Comparison of ENCODE assay signal across 11 mouse cellular contexts in genomic region chr12:109068738-109069137, GRCm38 (mm10). TPM values are rescaled to one million over a fixed set of nuclear protein-coding genes. Genes with fewer than 3 reads are reported as not detected.
DNase-seq lines count a peak whose midpoint lies in the region; ATAC-seq and TF ChIP-seq lines count a peak whose summit lies in the region.
"Had no signal": no experiment of that assay in that cellular context is flagged by ENCODE, and none has a peak within 500 bp of the region (broad histone marks: within the 10 kb centered on the region; RNA-seq: fewer than 3 reads in every experiment).

No protein-coding gene starts in this region.

- H3K4me1 ChIP-seq in lung, embryonic 14.5 days (ENCODE audit: insufficient read depth), result no peaks in the 10 kb centered on the region; the same call in 1 of the 2 replicates
- H3K4me1 ChIP-seq in hindbrain, embryonic 10.5 days (replicated peaks), result peaks cover 21% of the 10 kb centered on the region
- H3K4me1 ChIP-seq in liver, embryonic 12.5 days, result no peaks in the 10 kb centered on the region
- peaks cover 3% of the 10 kb centered on the region; the same call in 1 of the 2 replicates for H3K4me1 ChIP-seq in stomach, postnatal 0 days (replicated peaks; ENCODE audit: control insufficient read depth, insufficient read depth)

- peak overlapping the region; percentile 53; the same call in 1 of the 2 replicates for H3K4me3 ChIP-seq in lung, embryonic 14.5 days (ENCODE audit: low read depth, low read length)
- peak overlapping the region; percentile 66 for H3K4me3 ChIP-seq in hindbrain, embryonic 10.5 days
- no peak overlapping the region for H3K4me3 ChIP-seq in liver, embryonic 12.5 days
- H3K4me3 ChIP-seq in stomach, postnatal 0 days (ENCODE audit: low read depth, low read length), result no peak overlapping the region
- H3K4me3 ChIP-seq in gastrocnemius, adult 2 months, result no peak overlapping the region

- 44% methylated on average over 7 of the region's 7 CpGs for WGBS in lung, embryonic 14.5 days
- 80% methylated on average over 7 of the region's 7 CpGs for WGBS in hindbrain, embryonic 10.5 days
- 37% methylated on average over 7 of the region's 7 CpGs for WGBS in liver, embryonic 12.5 days (ENCODE audit: insufficient replicate concordance)
- WGBS in stomach, postnatal 0 days, result 58% methylated on average over 7 of the region's 7 CpGs

- H3K27me3 ChIP-seq in lung, embryonic 14.5 days (ENCODE audit: insufficient read depth, low read length), result 0 out of 2 replicates have a peak, but pooled peaks cover 4% of the 10 kb centered on the region
- peaks cover 36% of the 10 kb centered on the region for H3K27me3 ChIP-seq in hindbrain, embryonic 10.5 days (ENCODE audit: insufficient read depth, poor library complexity, severe bottlenecking)
- peaks cover 53% of the 10 kb centered on the region for H3K27me3 ChIP-seq in liver, embryonic 12.5 days (replicated peaks)
- no peaks in the 10 kb centered on the region for H3K27me3 ChIP-seq in stomach, postnatal 0 days (ENCODE audit: control insufficient read depth, insufficient read depth, low read length)

- intact Hi-C loops in gastrocnemius, adult 2 months (cut with DNase I), result no loop called here

- no peak for TF ChIP-seq EP300 in stomach, postnatal 0 days (optimal IDR thresholded peaks at IDR 0.05)

- H3K36me3 ChIP-seq in lung, embryonic 14.5 days (ENCODE audit: insufficient read depth), result no peaks in the 10 kb centered on the region
- no peaks in the 10 kb centered on the region for H3K36me3 ChIP-seq in hindbrain, embryonic 10.5 days
- H3K36me3 ChIP-seq in liver, embryonic 12.5 days, result no peaks in the 10 kb centered on the region
- H3K36me3 ChIP-seq in stomach, postnatal 0 days (ENCODE audit: control insufficient read depth, insufficient read depth, low read length), result no peaks in the 10 kb centered on the region
- H3K36me3 ChIP-seq: liver, embryonic 15.5 days had no signal

- no peak overlapping the region for H3K9ac ChIP-seq in lung, embryonic 14.5 days
- no peak overlapping the region for H3K9ac ChIP-seq in liver, embryonic 12.5 days
- no peak overlapping the region for H3K9ac ChIP-seq in stomach, postnatal 0 days (ENCODE audit: low read length)
- H3K9ac ChIP-seq: liver, embryonic 15.5 days had no signal

- H3K27ac ChIP-seq in lung, embryonic 14.5 days (ENCODE audit: low read depth), result no peak overlapping the region
- H3K27ac ChIP-seq in hindbrain, embryonic 10.5 days, result peak overlapping the region; percentile 90; the same call in 1 of the 2 replicates
- no peak overlapping the region for H3K27ac ChIP-seq in liver, embryonic 12.5 days
- H3K27ac ChIP-seq in stomach, postnatal 0 days (replicated peaks), result no peak overlapping the region
- H3K27ac ChIP-seq in gastrocnemius, adult 2 months, result no peak overlapping the region
- H3K27ac ChIP-seq: liver, embryonic 15.5 days had no signal

- no peak for TF ChIP-seq CTCF in lung, embryonic 14.5 days (IDR thresholded peaks at IDR 0.05; ENCODE audit: low read depth)
- TF ChIP-seq CTCF in stomach, postnatal 0 days (IDR thresholded peaks at IDR 0.05; ENCODE audit: low read depth), result no peak
- no peak for TF ChIP-seq CTCF in gastrocnemius, adult 2 months (IDR thresholded peaks at IDR 0.05)

- H3K4me2 ChIP-seq in lung, embryonic 14.5 days, result peak overlapping the region; percentile 92
- H3K4me2 ChIP-seq in liver, embryonic 12.5 days, result peak overlapping the region; percentile 72; the same call in 1 of the 2 replicates
- peak overlapping the region; percentile 91 for H3K4me2 ChIP-seq in stomach, postnatal 0 days (replicated peaks; ENCODE audit: low read depth)

- ATAC-seq in lung, embryonic 14.5 days (ENCODE audit: insufficient read depth), result no peak
- ATAC-seq in liver, embryonic 12.5 days, result no peak
- ATAC-seq in stomach, postnatal 0 days (ENCODE audit: low FRiP score, low TSS enrichment), result no peak

- DNase-seq in lung, embryonic 14.5 days, result no peak
- DNase-seq in lung, postnatal 14 days, result no peak
- DNase-seq in hindbrain, embryonic 10.5 days (ENCODE audit: low spot score), result no peak
- no peak for DNase-seq in stomach, postnatal 0 days (ENCODE audit: low spot score)
- no peak for DNase-seq in cerebellum, adult 9-10 months
- DNase-seq in thymus, adult 18-20 months, result no peak
- DNase-seq in gastrocnemius, adult 2 months, result no peak
- DNase-seq: adrenal gland, adult 8-10 months; gastrocnemius, postnatal 14 days had no signal

- no peaks in the 10 kb centered on the region for H3K9me3 ChIP-seq in lung, embryonic 14.5 days (ENCODE audit: low read depth, low read length)
- H3K9me3 ChIP-seq in hindbrain, embryonic 10.5 days, result no peaks in the 10 kb centered on the region
- H3K9me3 ChIP-seq in liver, embryonic 12.5 days (replicated peaks), result no peaks in the 10 kb centered on the region
- H3K9me3 ChIP-seq in stomach, postnatal 0 days (ENCODE audit: control insufficient read depth, low read length), result no peaks in the 10 kb centered on the region
- H3K9me3 ChIP-seq: liver, embryonic 15.5 days had no signal

RNA-seq across cellular contexts. Expression of gene Begain, which starts 0.7 kb away (rescaled TPM):
- 8.9 and 10.6 TPM in 2 replicates for polyA plus RNA-seq in lung, embryonic 14.5 days (2014; fragmentation: Nextera tagmentation; extraction: Ambion mirVana)
- polyA plus RNA-seq in hindbrain, embryonic 10.5 days (2016; fragmentation: Nextera tagmentation; extraction: Ambion mirVana), result 6.0 and 16.2 TPM in 2 replicates
- 1.9 and 2.2 TPM in 2 replicates for polyA plus RNA-seq in liver, embryonic 12.5 days (2016; fragmentation: Nextera tagmentation; extraction: Ambion mirVana)
- 1.6 and 2.3 TPM in 2 replicates for polyA plus RNA-seq in stomach, postnatal 0 days (2015; fragmentation: Nextera tagmentation; extraction: Ambion mirVana)
- under 1 TPM in 1 of 2 experiments, not detected in 1; 0.45 TPM for total RNA-seq in gastrocnemius, adult 2 months (2021)

Comparison
In these comparisons a context has a peak if more than half of its experiments do, and no peak if none do; other contexts are left out.
1. H3K4me3 ChIP-seq: peak in lung, embryonic 14.5 days (single experiment) and hindbrain, embryonic 10.5 days (single experiment); none in liver, embryonic 12.5 days (single experiment), stomach, postnatal 0 days (single experiment) and gastrocnemius, adult 2 months (single experiment).
2. Peak in every context shown above with its lines, with median percentiles within 50 percentile points of each other: H3K4me2 ChIP-seq.